In the genomic region with DNA sequence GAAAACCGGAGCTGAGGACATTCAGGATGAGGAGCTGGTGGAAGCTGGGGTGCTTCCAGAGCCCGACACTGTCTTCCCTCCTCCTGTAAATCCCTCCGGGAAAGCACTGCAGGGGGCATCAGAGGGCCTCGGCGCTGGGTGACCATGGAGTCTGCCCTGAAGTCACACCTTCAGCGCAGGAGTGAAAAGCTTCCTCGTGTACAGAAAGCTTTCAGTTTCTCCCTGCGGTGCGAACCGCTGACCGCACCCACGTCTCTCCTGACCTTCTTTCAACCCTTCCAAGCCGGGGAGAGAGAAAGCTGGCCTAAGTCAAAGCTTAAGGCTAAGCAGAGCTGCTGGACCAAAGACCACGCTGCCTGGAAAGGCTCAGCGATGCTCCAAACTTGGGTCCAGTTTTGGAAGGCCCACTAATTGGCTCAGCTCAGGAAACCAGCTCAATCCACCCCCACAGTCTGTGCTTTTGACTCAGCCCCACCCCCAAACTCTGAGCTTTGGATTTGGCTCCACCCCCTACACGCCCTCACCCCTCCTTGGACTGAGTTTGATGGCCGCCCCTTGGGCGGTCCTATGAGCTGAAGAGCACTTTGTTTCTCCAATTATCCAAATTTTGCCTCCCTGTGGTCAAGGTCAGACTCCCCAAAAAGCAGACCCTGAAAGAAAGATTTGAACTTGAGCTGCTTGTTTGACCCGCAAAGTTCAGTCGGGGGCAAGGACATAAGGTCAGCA, we compare ENCODE assay signal across 13 mouse cellular contexts.
DNase-seq lines count a peak whose midpoint lies in the region; ATAC-seq and TF ChIP-seq lines count a peak whose summit lies in the region.
"Had no signal": no experiment of that assay in that cellular context is flagged by ENCODE, and none has a peak within 500 bp of the region (broad histone marks: within the 10 kb centered on the region; RNA-seq: fewer than 3 reads in every experiment).

No protein-coding gene starts in this region.

- H3K36me3 ChIP-seq in heart, embryonic 10.5 days = no peaks in the 10 kb centered on the region
- no peaks in the 10 kb centered on the region for H3K36me3 ChIP-seq in lung, embryonic 15.5 days
- no peaks in the 10 kb centered on the region for H3K36me3 ChIP-seq in intestine, embryonic 14.5 days (ENCODE audit: control insufficient read depth, insufficient read depth, low read length)
- H3K36me3 ChIP-seq: forebrain, embryonic 12.5 days; limb, embryonic 15.5 days had no signal

- no peak for ATAC-seq in lung, embryonic 15.5 days (ENCODE audit: borderline replicate concordance, extremely low read depth, low FRiP score, low TSS enrichment)
- no peak for ATAC-seq in intestine, embryonic 14.5 days (replicated peaks; ENCODE audit: low FRiP score, low TSS enrichment, low read depth)

- DNase-seq in heart, embryonic 10.5 days (ENCODE audit: low spot score) = no peak
- no peak for DNase-seq in heart, adult 8-10 months (ENCODE audit: low spot score)
- no peak for DNase-seq in lung, adult 2 months
- no peak for DNase-seq in intestine, embryonic 14.5 days (ENCODE audit: low spot score)
- peak; percentile 5 to 30 for DNase-seq in natural killer cell, adult 2 months (ENCODE audit: low spot score in 2 of 2)
- DNase-seq in thymus, postnatal 14 days = no peak
- no peak for DNase-seq in layer of hippocampus, adult 9-11 months
- DNase-seq: cerebellum, postnatal 14 days; kidney, adult 18-20 months; right cerebral cortex, postnatal 25 days had no signal

- peaks cover 56% of the 10 kb centered on the region for H3K27me3 ChIP-seq in heart, embryonic 10.5 days (ENCODE audit: insufficient read depth, poor library complexity, severe bottlenecking)
- H3K27me3 ChIP-seq in lung, embryonic 15.5 days = peaks cover 24% of the 10 kb centered on the region
- peaks cover 14% of the 10 kb centered on the region; the same call in 1 of the 2 replicates for H3K27me3 ChIP-seq in intestine, embryonic 14.5 days (replicated peaks; ENCODE audit: control insufficient read depth, insufficient read depth, low read length)

- peaks cover 4% of the 10 kb centered on the region; the same call in 1 of the 2 replicates for H3K9me3 ChIP-seq in heart, embryonic 10.5 days
- H3K9me3 ChIP-seq in lung, embryonic 15.5 days = no peaks in the 10 kb centered on the region
- 0 out of 2 replicates have a peak, but pooled peaks cover 7% of the 10 kb centered on the region for H3K9me3 ChIP-seq in intestine, embryonic 14.5 days (ENCODE audit: control insufficient read depth, low read length)
- H3K9me3 ChIP-seq: limb, embryonic 15.5 days had no signal

- TF ChIP-seq CTCF in lung, adult 2 months (IDR thresholded peaks at IDR 0.05; ENCODE audit: insufficient read depth, low read length) = no peak

- TF ChIP-seq POLR2A in lung, adult 2 months (IDR thresholded peaks at IDR 0.05; ENCODE audit: borderline replicate concordance, extremely low read depth, low read depth, low read length) = no peak

- WGBS in heart, embryonic 10.5 days = 31% methylated on average over 20 of the region's 20 CpGs
- WGBS in lung, embryonic 15.5 days = 27% methylated on average over 20 of the region's 20 CpGs
- 34% methylated on average over 20 of the region's 20 CpGs for WGBS in lung, adult 2 months
- WGBS in intestine, embryonic 14.5 days = 44% methylated on average over 20 of the region's 20 CpGs

- peaks cover 28% of the 10 kb centered on the region for H3K4me1 ChIP-seq in heart, embryonic 10.5 days
- no peaks in the 10 kb centered on the region; the same call in 1 of the 2 replicates for H3K4me1 ChIP-seq in lung, embryonic 15.5 days
- H3K4me1 ChIP-seq in lung, adult 2 months (ENCODE audit: control insufficient read depth, insufficient read depth, low read length) = no peaks in the 10 kb centered on the region
- peaks cover 4% of the 10 kb centered on the region; the same call in 1 of the 2 replicates for H3K4me1 ChIP-seq in intestine, embryonic 14.5 days (replicated peaks; ENCODE audit: control insufficient read depth, insufficient read depth, low read length)

- H3K4me2 ChIP-seq in lung, embryonic 15.5 days = peak overlapping the region; percentile 14; the same call in 1 of the 2 replicates
- H3K4me2 ChIP-seq in intestine, embryonic 14.5 days (ENCODE audit: low read length) = peak overlapping the region; percentile 18; the same call in 1 of the 2 replicates
- H3K4me2 ChIP-seq: forebrain, embryonic 12.5 days; limb, embryonic 15.5 days had no signal

- peak overlapping the region; percentile 33 for H3K4me3 ChIP-seq in heart, embryonic 10.5 days
- no peak overlapping the region for H3K4me3 ChIP-seq in lung, embryonic 15.5 days
- no peak overlapping the region for H3K4me3 ChIP-seq in lung, adult 2 months (replicated peaks; ENCODE audit: extremely low read depth, low read depth, low read length)
- no peak overlapping the region for H3K4me3 ChIP-seq in intestine, embryonic 14.5 days (ENCODE audit: low read depth, low read length)
- H3K4me3 ChIP-seq: forebrain, embryonic 12.5 days; limb, embryonic 15.5 days had no signal

- H3K9ac ChIP-seq in lung, embryonic 15.5 days = no peak overlapping the region
- H3K9ac ChIP-seq in intestine, embryonic 14.5 days (ENCODE audit: low read length) = no peak overlapping the region
- H3K9ac ChIP-seq: forebrain, embryonic 12.5 days; limb, embryonic 15.5 days had no signal

- H3K27ac ChIP-seq in heart, embryonic 10.5 days = peak overlapping the region; percentile 42
- no peak overlapping the region for H3K27ac ChIP-seq in lung, embryonic 15.5 days
- H3K27ac ChIP-seq in intestine, embryonic 14.5 days (ENCODE audit: low read depth) = no peak overlapping the region
- H3K27ac ChIP-seq: forebrain, embryonic 12.5 days; limb, embryonic 15.5 days had no signal

Comparison
In these comparisons a context has a peak if more than half of its experiments do, and no peak if none do; other contexts are left out.
1. DNase-seq: peak in natural killer cell, adult 2 months (2 of 2); none in heart, embryonic 10.5 days (single experiment), heart, adult 8-10 months (single experiment), lung, adult 2 months (single experiment), intestine, embryonic 14.5 days (single experiment), thymus, postnatal 14 days (single experiment) and layer of hippocampus, adult 9-11 months (single experiment).